Mouse (Mus musculus): ENCODE results near the gene Gm49320.

DNA sequence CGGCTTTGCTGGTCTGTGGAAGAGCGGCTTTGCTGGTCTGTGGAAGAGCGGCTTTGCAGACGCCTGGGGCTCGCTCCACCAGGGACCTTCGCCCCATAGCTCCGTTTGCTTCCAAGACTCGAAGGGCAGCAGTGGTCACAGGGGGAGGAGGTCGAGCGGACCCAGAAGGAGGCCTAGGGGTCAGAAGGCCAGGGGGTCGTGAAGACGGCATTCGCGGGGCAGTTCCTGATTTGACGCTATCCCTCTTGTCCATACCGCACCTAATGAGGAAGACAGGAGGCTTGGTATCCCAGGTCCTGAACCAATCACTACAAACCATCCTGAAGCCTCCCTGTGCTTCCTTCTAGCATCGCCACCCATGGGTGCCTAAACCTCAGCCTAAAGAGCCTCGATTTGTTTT lies 22.4 kb upstream of the Gm49320 start:
- TF ChIP-seq EP300 (IDR thresholded peaks at IDR 0.05) (no peak), CTCF (IDR thresholded peaks at IDR 0.05) (no peak)

All from lung, postnatal 0 days (tissue).